Mouse (Mus musculus) erythroblast, embryonic 14.5 days (primary cell): ENCODE measurements around the gene Gm20911. TPM values are rescaled to one million over a fixed set of nuclear protein-coding genes. Genes with fewer than 3 reads are reported as not detected.
"Not testable (repeated sequence)": the region's sequence is repeated elsewhere in the genome, so short reads cannot be mapped to it uniquely, and the experiment has no call there.

Experiments used
- H3K27me3 ChIP-seq: 2 replicates; pipeline ENCODE4 v1.6.1; 2012; ENCODE audit warnings: inconsistent platforms; ENCODE audit not compliant: control insufficient read depth
- H3K36me3 ChIP-seq: 2 replicates; pipeline ENCODE4 v1.6.1; 2012; ENCODE audit warnings: mild to moderate bottlenecking, inconsistent platforms; ENCODE audit not compliant: control insufficient read depth
- H3K4me1 ChIP-seq: 2 replicates; pipeline ENCODE4 v1.6.1; 2012; ENCODE audit warnings: inconsistent platforms; ENCODE audit not compliant: control insufficient read depth
- H3K4me3 ChIP-seq: replicated peaks from 2 replicates; pipeline ENCODE3; 2012; ENCODE audit warnings: moderate library complexity, mild to moderate bottlenecking, inconsistent platforms
- H3K9me3 ChIP-seq: 2 replicates; pipeline ENCODE4 v1.6.1; 2012; ENCODE audit warnings: low read length, inconsistent platforms, mixed read lengths; ENCODE audit not compliant: control insufficient read depth
- polyA plus RNA-seq: library from polyadenylated mRNA; stranded (reverse); fragments of >175 nt; gene quantifications from 2 replicates; pipeline ENCODE4 v1.2.3, GENCODE M21; 2012

The Gm20911 gene
- polyA plus RNA-seq: not detected in 2 replicates

- not testable (repeated sequence) for H3K4me3 ChIP-seq, H3K9me3 ChIP-seq, H3K4me1 ChIP-seq, H3K36me3 ChIP-seq, H3K27me3 ChIP-seq
These were observed at the start of gene Gm20911 for GRCm38 (mm10) chrY:81457707-81458106. TSS of gene Gm20911 (plus strand) at chrY:81458007.
